Mouse (Mus musculus) forebrain, embryonic 11.5 days (tissue): ENCODE data around the gene Olfr914. TPM values are rescaled to one million over a fixed set of nuclear protein-coding genes. Genes with fewer than 3 reads are reported as not detected.

Experiments used
- ATAC-seq: fragments of 200-750 bp; cut with Nextera tagmentation; replicated peaks from 2 replicates; pipeline ENCODE4 v1.8.0; 2017; ENCODE audit warnings: moderate TSS enrichment; ENCODE audit not compliant: low FRiP score
- DNase-seq: peaks from one replicate; pipeline ENCODE4 v3.0.0-alpha.2; 2017; ENCODE audit warnings: low spot score
- H3K27ac ChIP-seq: fragments of 300-500 bp; sonication (generic); 2 replicates; pipeline ENCODE4 v1.5.1; 2014; ENCODE audit warnings: low read depth, low read length
- H3K27me3 ChIP-seq: fragments of 300-500 bp; sonication (generic); 2 replicates; pipeline ENCODE4 v1.6.1; 2014; ENCODE audit warnings: mild to moderate bottlenecking, low read length, mixed read lengths; ENCODE audit not compliant: control insufficient read depth, insufficient read depth
- H3K36me3 ChIP-seq: fragments of 300-500 bp; sonication (generic); 2 replicates; pipeline ENCODE4 v1.6.1; 2014; ENCODE audit warnings: mild to moderate bottlenecking, low read length, moderate library complexity, mixed read lengths; ENCODE audit not compliant: control insufficient read depth, insufficient read depth
- H3K4me1 ChIP-seq: fragments of 300-500 bp; sonication (generic); replicated peaks from 2 replicates; pipeline ENCODE4 v1.6.1; 2014; ENCODE audit warnings: low read length, mixed read lengths; ENCODE audit not compliant: control insufficient read depth, insufficient read depth
- H3K4me2 ChIP-seq: fragments of 300-500 bp; sonication (generic); 2 replicates; pipeline ENCODE4 v1.6.1; 2014; ENCODE audit warnings: low read depth, mild to moderate bottlenecking, low read length, moderate library complexity, mixed read lengths; ENCODE audit not compliant: severe bottlenecking
- H3K4me3 ChIP-seq: fragments of 300-500 bp; sonication (generic); 2 replicates; pipeline ENCODE4 v1.5.1; 2014; ENCODE audit warnings: low read depth, low read length
- H3K9ac ChIP-seq: fragments of 300-500 bp; sonication (generic); 2 replicates; pipeline ENCODE4 v1.6.1; 2014; ENCODE audit warnings: low read length
- H3K9me3 ChIP-seq: fragments of 300-500 bp; sonication (generic); 2 replicates; pipeline ENCODE4 v1.6.1; 2016; ENCODE audit warnings: low read length, mixed read lengths; ENCODE audit not compliant: control insufficient read depth
- WGBS: fragments of 180-500 bp; shearing (Covaris S2); extraction: QIAGEN DNeasy Blood & Tissue Kit; methylation state at CpG from one replicate; pipeline ENCODE4 v1.1.7; 2014; 5-methylcytosine and 5-hydroxymethylcytosine counted together
- polyA plus RNA-seq: library from polyadenylated mRNA; unstranded; fragments of >200 nt; fragmentation: Nextera tagmentation; extraction: Ambion mirVana; gene quantifications from 2 replicates; pipeline ENCODE4 v1.2.1, GENCODE M21; 2014

The Olfr914 gene
- not detected in 2 replicates for polyA plus RNA-seq

DNA sequence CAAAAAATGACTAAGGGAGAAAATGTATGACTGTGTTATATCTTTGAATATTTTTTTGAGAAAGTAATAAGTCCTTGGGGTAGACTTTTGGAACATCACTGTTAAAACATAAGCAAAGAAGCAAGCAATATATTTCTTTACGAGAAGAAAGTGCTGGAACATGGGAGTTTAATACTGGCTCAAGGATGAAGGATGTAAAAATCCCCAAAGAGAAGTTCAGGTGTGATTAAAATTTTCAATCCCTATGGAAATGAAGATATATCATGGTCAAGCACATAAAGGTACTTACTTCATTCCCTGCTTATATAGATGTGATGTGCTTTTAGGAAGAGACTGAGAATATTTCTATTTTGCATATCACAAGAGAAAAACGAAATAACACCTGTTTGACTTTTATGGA lies at the start of gene Olfr914:
Gene Olfr914, plus strand, starts transcription at position 301 of the 400 bp plus-strand sequence.
- Histone ChIP-seq H3K36me3 (no peaks in the 10 kb centered on the region), H3K4me1 (no peaks in the 10 kb centered on the region), H3K4me3 (no peak within 1 kb of the TSS), H3K9ac (no peak within 1 kb of the TSS), H3K27me3 (no peaks in the 10 kb centered on the region), H3K9me3 (no peaks in the 10 kb centered on the region), H3K4me2 (no peak within 1 kb of the TSS), H3K27ac (no peak within 1 kb of the TSS)
- WGBS, result 85% methylated on average over 2 of the region's 2 CpGs
- DNase-seq (no peak), ATAC-seq (no peak)

DNA sequence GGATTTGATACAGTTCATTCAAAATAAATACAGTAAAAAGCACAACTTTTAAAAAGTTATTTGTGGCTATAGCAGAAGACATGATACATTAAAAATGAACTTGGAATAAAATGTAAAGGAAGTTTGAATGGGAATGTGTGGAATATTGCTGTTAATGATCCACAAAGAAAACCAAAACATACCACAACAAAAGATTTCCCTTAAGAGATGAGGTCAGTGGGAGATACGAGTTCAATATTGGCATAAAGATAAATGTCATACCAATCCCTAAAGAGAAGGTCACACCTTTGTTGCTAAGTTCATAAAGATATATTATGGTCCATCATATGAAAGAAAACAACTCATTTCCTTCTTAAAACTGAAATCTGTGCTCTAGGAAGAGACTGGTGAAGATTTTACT lies 25.0 kb upstream of the Olfr914 start, which contains the start of gene Olfr912:
Gene Olfr912, plus strand, starts transcription at position 301 of the 400 bp plus-strand sequence.
- 88% methylated on average over 1 of the region's 1 CpGs for WGBS
- Histone ChIP-seq H3K9me3 (no peaks in the 10 kb centered on the region), H3K9ac (no peak within 1 kb of the TSS), H3K27ac (no peak within 1 kb of the TSS), H3K4me1 (no peaks in the 10 kb centered on the region), H3K4me2 (no peak within 1 kb of the TSS), H3K4me3 (no peak within 1 kb of the TSS), H3K27me3 (no peaks in the 10 kb centered on the region), H3K36me3 (no peaks in the 10 kb centered on the region)
- DNase-seq, result no peak
- no peak for ATAC-seq

DNA sequence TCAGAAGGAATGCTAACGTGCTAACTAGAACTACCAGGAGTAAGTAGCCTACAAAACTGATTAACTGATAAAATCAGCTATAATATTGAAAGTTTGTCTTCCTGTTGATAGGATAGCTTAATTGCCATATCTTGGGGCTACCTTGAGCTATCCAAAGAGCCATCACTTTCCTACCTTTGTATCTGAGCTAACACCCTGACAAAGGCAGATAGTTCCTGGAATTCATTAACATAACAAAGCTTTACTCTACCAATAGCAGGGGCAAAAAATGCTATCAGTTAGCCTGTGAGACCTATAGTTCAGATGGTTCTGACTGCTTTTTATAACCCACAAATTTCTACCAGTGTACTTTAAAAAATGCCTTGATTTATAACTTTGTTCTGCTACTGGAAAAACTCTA lies 13.8 kb upstream of the Olfr914 start:
- Histone ChIP-seq H3K4me2 (no peak overlapping the region), H3K27ac (no peak overlapping the region), H3K27me3 (no peaks in the 10 kb centered on the region), H3K4me1 (no peaks in the 10 kb centered on the region), H3K9me3 (no peaks in the 10 kb centered on the region), H3K4me3 (no peak overlapping the region), H3K9ac (no peak overlapping the region), H3K36me3 (no peaks in the 10 kb centered on the region)
- WGBS, result 46% methylated on average over 1 of the region's 1 CpGs
- ATAC-seq (no peak), DNase-seq (no peak)

DNA sequence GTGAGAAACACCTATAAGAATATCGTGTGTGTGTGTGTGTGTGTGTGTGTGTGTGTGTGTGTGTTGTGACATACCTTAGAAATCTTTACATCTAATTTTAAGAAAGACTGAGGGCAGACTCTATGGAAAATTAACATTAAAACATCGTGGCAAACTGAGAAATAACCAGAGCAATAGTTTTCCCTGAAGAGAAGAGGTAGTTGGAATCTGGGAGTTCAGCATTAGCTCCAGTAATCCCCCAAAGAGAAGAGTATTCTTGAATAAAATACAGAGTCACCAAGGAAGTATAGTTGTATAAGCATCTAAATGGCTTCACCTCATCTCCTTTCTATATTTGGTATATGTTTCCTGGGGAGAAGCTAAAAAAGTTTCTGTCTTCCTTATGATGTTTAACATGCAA lies 12.4 kb upstream of the Olfr914 start, which contains the start of gene Olfr913:
Gene Olfr913, plus strand, starts transcription at position 301 of the 400 bp plus-strand sequence.
- H3K4me1 ChIP-seq, result no peaks in the 10 kb centered on the region
- no peak within 1 kb of the TSS for H3K4me3 ChIP-seq
- DNase-seq (no peak), ATAC-seq (no peak)
- H3K4me2 ChIP-seq, result no peak within 1 kb of the TSS
- no peaks in the 10 kb centered on the region for H3K36me3 ChIP-seq
- H3K27ac ChIP-seq, result no peak within 1 kb of the TSS
- no peak within 1 kb of the TSS for H3K9ac ChIP-seq
- WGBS, result 71% methylated on average over 2 of the region's 2 CpGs
- H3K9me3 ChIP-seq, result no peaks in the 10 kb centered on the region
- no peaks in the 10 kb centered on the region for H3K27me3 ChIP-seq

DNA sequence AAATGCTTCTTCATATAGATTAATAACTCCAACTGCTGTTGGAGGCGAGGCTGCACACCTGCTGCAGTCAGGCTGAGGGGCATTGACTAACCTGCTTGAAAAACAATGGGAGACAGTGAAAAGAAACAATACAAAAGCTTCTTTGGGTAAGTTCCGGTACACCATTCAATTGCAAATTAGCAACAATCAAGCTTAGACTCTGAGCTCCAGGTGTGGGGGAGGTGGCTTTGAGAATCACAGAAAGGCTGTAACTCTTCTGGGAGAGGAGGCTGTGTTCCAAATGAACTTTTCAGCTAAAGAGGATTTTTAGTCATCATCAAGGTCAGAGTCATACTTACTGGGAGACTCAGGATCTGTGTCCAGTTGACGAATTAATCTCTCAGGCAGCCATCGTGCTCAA lies 27.5 kb downstream of the Olfr914 start:
- Histone ChIP-seq H3K4me1 (no peaks in the 10 kb centered on the region), H3K9ac (no peak overlapping the region), H3K4me3 (no peak overlapping the region), H3K4me2 (no peak overlapping the region), H3K9me3 (no peaks in the 10 kb centered on the region), H3K36me3 (no peaks in the 10 kb centered on the region), H3K27ac (no peak overlapping the region), H3K27me3 (no peaks in the 10 kb centered on the region)
- DNase-seq (no peak), ATAC-seq (no peak)
- WGBS, result 78% methylated on average over 4 of the region's 4 CpGs

DNA sequence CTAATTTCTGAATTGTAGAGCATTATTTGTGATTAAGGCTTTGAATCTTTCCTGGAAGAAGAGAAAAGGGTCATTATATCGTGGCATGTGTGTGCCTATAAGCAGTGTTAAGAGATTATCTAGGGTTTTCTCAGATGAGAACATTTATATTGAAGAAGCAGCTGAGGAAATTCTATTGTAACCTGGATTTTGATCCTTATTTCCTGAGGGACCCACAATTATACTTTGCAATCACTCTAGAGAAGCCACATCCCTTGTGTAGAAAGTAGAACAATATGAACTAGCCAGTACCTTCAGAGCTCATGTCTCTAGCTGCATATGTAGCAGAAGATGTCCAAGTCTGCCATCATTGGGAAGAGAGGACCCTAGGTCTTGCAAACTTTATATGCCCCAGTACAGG lies 54.9 kb downstream of the Olfr914 start, which contains the start of gene Olfr916:
Gene Olfr916, minus strand, starts transcription at position 101 of the 400 bp plus-strand sequence.
- Histone ChIP-seq H3K36me3 (no peaks in the 10 kb centered on the region), H3K9me3 (no peaks in the 10 kb centered on the region), H3K4me2 (no peak within 1 kb of the TSS), H3K9ac (no peak within 1 kb of the TSS), H3K4me1 (no peaks in the 10 kb centered on the region), H3K27ac (no peak within 1 kb of the TSS), H3K27me3 (no peaks in the 10 kb centered on the region), H3K4me3 (no peak within 1 kb of the TSS)
- ATAC-seq, result no peak
- DNase-seq, result no peak
- WGBS, result 71% methylated on average over 1 of the region's 1 CpGs

Other genes with a start within 250 kb of the Olfr914 start
- gene Olfr250, start 238.2 kb upstream of the Olfr914 start, polyA plus RNA-seq, result not detected in 2 replicates
- not detected in 2 replicates for gene Olfr251, start 228.0 kb upstream of the Olfr914 start, polyA plus RNA-seq
- not detected in 2 replicates for gene Olfr147, start 203.4 kb upstream of the Olfr914 start, polyA plus RNA-seq
- gene Olfr901, start 175.6 kb upstream of the Olfr914 start, polyA plus RNA-seq, result not detected in 2 replicates
- not detected in 2 replicates for gene Olfr902, start 157.4 kb upstream of the Olfr914 start, polyA plus RNA-seq
- not detected in 2 replicates for gene Olfr904, start 142.0 kb upstream of the Olfr914 start, polyA plus RNA-seq
- not detected in 2 replicates for gene Olfr905, start 134.0 kb upstream of the Olfr914 start, polyA plus RNA-seq
- gene Olfr906, start 118.0 kb upstream of the Olfr914 start, polyA plus RNA-seq, result not detected in 2 replicates
- not detected in 2 replicates for gene Olfr907, start 109.3 kb upstream of the Olfr914 start, polyA plus RNA-seq
- gene Olfr911-ps1, start 83.5 kb upstream of the Olfr914 start, polyA plus RNA-seq, result not detected in 2 replicates
- gene Olfr910, start 67.3 kb upstream of the Olfr914 start, polyA plus RNA-seq, result not detected in 2 replicates
- not detected in 2 replicates for gene Olfr912, start 24.9 kb upstream of the Olfr914 start, polyA plus RNA-seq
- not detected in 2 replicates for gene Olfr913, start 12.3 kb upstream of the Olfr914 start, polyA plus RNA-seq
- not detected in 2 replicates for gene Olfr916, start 54.8 kb downstream of the Olfr914 start, polyA plus RNA-seq
- gene Olfr917, start 60.7 kb downstream of the Olfr914 start, polyA plus RNA-seq, result not detected in 2 replicates
- not detected in 2 replicates for gene Olfr918, start 69.5 kb downstream of the Olfr914 start, polyA plus RNA-seq
- gene Olfr919, start 98.6 kb downstream of the Olfr914 start, polyA plus RNA-seq, result not detected in 2 replicates
- 9.1 and 9.7 TPM in 2 replicates for gene Vwa5a, start 113.2 kb downstream of the Olfr914 start, polyA plus RNA-seq
- gene Olfr920, start 147.2 kb downstream of the Olfr914 start, polyA plus RNA-seq, result not detected in 2 replicates
- gene Olfr921, start 168.0 kb downstream of the Olfr914 start, polyA plus RNA-seq, result not detected in 2 replicates
- gene Olfr922, start 209.5 kb downstream of the Olfr914 start, polyA plus RNA-seq, result not detected in 2 replicates
- gene Olfr923, start 221.4 kb downstream of the Olfr914 start, polyA plus RNA-seq, result not detected in 2 replicates
- gene Olfr924, start 239.3 kb downstream of the Olfr914 start, polyA plus RNA-seq, result not detected in 2 replicates
- gene Olfr26, start 250.0 kb downstream of the Olfr914 start, polyA plus RNA-seq, result not detected in 2 replicates